Mouse (Mus musculus) embryonic facial prominence, embryonic 10.5 days (tissue): ENCODE data around the gene Gmfg. TPM values are rescaled to one million over a fixed set of nuclear protein-coding genes. Genes with fewer than 3 reads are reported as not detected.

Experiments
- DNase-seq: peaks from one replicate; pipeline ENCODE4 v3.0.0-alpha.2; 2017; ENCODE audit warnings: low spot score
- H3K27ac ChIP-seq: fragments of 300-500 bp; sonication (generic); replicated peaks from 2 replicates; pipeline ENCODE4 v1.5.1; 2016; ENCODE audit warnings: mild to moderate bottlenecking
- H3K27me3 ChIP-seq: fragments of 300-500 bp; sonication (generic); replicated peaks from 2 replicates; pipeline ENCODE4 v1.6.1; 2016; ENCODE audit warnings: low read depth, mild to moderate bottlenecking; ENCODE audit not compliant: poor library complexity, severe bottlenecking
- H3K36me3 ChIP-seq: fragments of 300-500 bp; sonication (generic); replicated peaks from 2 replicates; pipeline ENCODE4 v1.6.1; 2016; ENCODE audit warnings: mild to moderate bottlenecking, moderate library complexity
- H3K4me1 ChIP-seq: fragments of 300-500 bp; sonication (generic); 2 replicates; pipeline ENCODE4 v1.6.1; 2016
- H3K4me3 ChIP-seq: fragments of 300-500 bp; sonication (generic); 2 replicates; pipeline ENCODE4 v1.5.1; 2016; ENCODE audit warnings: mild to moderate bottlenecking, moderate library complexity
- H3K9me3 ChIP-seq: fragments of 300-500 bp; sonication (generic); 2 replicates; pipeline ENCODE4 v1.6.1; 2016; ENCODE audit warnings: mild to moderate bottlenecking
- WGBS: fragments of 180-500 bp; shearing (Covaris S2); methylation state at CpG from one replicate; pipeline ENCODE4 v1.1.7; 2016; 5-methylcytosine and 5-hydroxymethylcytosine counted together
- polyA plus RNA-seq: library from polyadenylated mRNA; unstranded; fragments of >200 nt; fragmentation: Nextera tagmentation; extraction: Ambion mirVana; gene quantifications from 2 replicates; pipeline ENCODE4 v1.2.1, GENCODE M21; 2016

The Gmfg gene
- polyA plus RNA-seq: 6.9 and 7.1 TPM in 2 replicates

GRCm38 (mm10) chr7:28436932-28437570 lies at the start of gene Gmfg:
Gene Gmfg (plus strand): TSS chr7:28437447.
- WGBS: 3% methylated on average over 16 of the region's 16 CpGs

GRCm38 (mm10) chr7:28390331-28390730 lies 46.9 kb upstream of the Gmfg start:
- Histone ChIP-seq H3K4me3 (no peak overlapping the region; the same call in 1 of the 2 replicates), H3K36me3 (peaks cover 63% of the 10 kb centered on the region), H3K4me1 (peaks cover 24% of the 10 kb centered on the region), H3K9me3 (no peaks in the 10 kb centered on the region), H3K27me3 (no peaks in the 10 kb centered on the region), H3K27ac (no peak overlapping the region)
- no peak for DNase-seq
- WGBS: 95% methylated on average over 3 of the region's 3 CpGs

More at GRCm38 (mm10) chr7:28436932-28437570, at the start of gene Gmfg:
- H3K36me3 ChIP-seq: peaks cover 17% of the 10 kb centered on the region
- H3K9me3 ChIP-seq: no peaks in the 10 kb centered on the region
- H3K4me3 ChIP-seq: peak within 1 kb of the TSS; percentile 93
- H3K27me3 ChIP-seq: no peaks in the 10 kb centered on the region
- DNase-seq: peak; percentile 81
- H3K27ac ChIP-seq: peak within 1 kb of the TSS; percentile 90
- peaks cover 35% of the 10 kb centered on the region for H3K4me1 ChIP-seq

GRCm38 (mm10) chr7:28392429-28393271 lies 44.6 kb upstream of the Gmfg start, which contains the start of the genes Med29 and Paf1:
Gene Med29 (minus strand): TSS chr7:28392708.
Gene Paf1 (plus strand): TSS chr7:28392951.
- peaks cover 67% of the 10 kb centered on the region for H3K36me3 ChIP-seq
- WGBS: under 1% methylated on average over 58 of the region's 58 CpGs
- peak; percentile 95 for DNase-seq

DNA sequence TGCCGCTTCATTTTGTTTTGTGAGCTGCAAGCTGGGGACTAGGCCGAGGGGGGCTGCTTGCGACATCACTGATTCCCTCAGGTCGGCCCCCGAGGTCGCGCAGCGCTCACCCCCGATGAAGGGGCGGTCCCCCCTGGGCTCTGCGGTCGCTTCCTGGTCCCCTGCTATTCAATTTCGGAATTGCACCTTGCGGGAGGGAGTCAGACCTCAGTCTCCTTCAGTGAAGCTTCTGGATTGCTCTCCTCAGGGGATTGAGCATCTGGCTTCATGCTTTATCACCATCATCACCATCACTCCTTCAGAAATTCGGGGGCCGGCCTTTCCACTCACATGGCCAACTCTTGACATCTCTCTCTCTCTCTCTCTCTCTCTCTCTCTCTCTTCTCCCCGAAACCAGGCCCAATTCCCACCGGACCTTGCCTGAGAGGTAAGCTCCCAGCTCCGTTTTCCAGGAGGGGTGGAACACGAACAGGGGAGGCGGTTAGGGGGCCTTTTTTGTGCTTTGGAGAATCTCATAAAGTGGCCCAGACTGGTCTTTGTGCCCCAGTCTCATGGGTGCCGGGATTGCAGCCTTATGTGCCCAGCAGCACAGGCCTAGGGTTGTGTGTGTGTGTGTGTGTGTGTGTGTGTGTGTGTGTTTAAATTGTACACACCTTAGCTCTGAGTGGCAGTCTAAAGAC lies 43.8 kb upstream of the Gmfg start:
- Histone ChIP-seq H3K36me3 (peaks cover 67% of the 10 kb centered on the region), H3K4me3 (peak overlapping the region; percentile 98), H3K9me3 (no peaks in the 10 kb centered on the region), H3K4me1 (peaks cover 18% of the 10 kb centered on the region), H3K27me3 (no peaks in the 10 kb centered on the region), H3K27ac (peak overlapping the region; percentile 87)
- WGBS: 6% methylated on average over 22 of the region's 22 CpGs
- DNase-seq: no peak

More at GRCm38 (mm10) chr7:28392429-28393271, 44.6 kb upstream of the Gmfg start, which contains the start of the genes Med29 and Paf1:
- peak within 1 kb of the TSS; percentile 87 for H3K27ac ChIP-seq
- peak within 1 kb of the TSS; percentile 98 for H3K4me3 ChIP-seq
- peaks cover 18% of the 10 kb centered on the region for H3K4me1 ChIP-seq
- H3K27me3 ChIP-seq: no peaks in the 10 kb centered on the region
- H3K9me3 ChIP-seq: no peaks in the 10 kb centered on the region

- Histone ChIP-seq H3K27me3 (no peaks in the 10 kb centered on the region), H3K4me1 (peaks cover 18% of the 10 kb centered on the region), H3K9me3 (no peaks in the 10 kb centered on the region), H3K4me3 (no peak overlapping the region), H3K27ac (no peak overlapping the region), H3K36me3 (peaks cover 67% of the 10 kb centered on the region)
- 96% methylated on average over 4 of the region's 4 CpGs for WGBS
- no peak for DNase-seq
Measured at GRCm38 (mm10) chr7:28395425-28395824, 41.8 kb upstream of the Gmfg start.

DNA sequence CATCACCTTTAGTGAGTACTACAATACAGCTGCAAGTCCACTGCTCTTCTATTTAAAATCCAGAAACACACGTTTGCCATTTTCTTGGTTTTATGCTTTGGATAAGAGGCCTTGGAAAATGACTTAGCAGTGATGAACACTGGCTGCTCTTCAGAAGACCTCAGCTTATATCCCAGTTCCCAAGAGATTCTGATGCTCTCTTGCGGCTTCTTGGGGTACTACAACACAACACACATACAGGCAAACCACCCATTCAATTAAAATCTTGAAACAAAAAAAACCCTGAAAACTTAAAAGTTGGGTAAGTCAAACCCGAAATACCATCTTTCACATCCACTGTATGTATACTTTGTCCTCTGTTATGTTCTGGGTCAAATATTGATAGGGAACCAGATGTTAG lies 39.2 kb upstream of the Gmfg start:
- WGBS: 70% methylated on average over 3 of the region's 3 CpGs
- H3K36me3 ChIP-seq: peaks cover 86% of the 10 kb centered on the region
- no peak for DNase-seq

GRCm38 (mm10) chr7:28398696-28399340 lies 38.4 kb upstream of the Gmfg start:
- Histone ChIP-seq H3K27me3 (no peaks in the 10 kb centered on the region), H3K27ac (no peak overlapping the region), H3K4me1 (peaks cover 2% of the 10 kb centered on the region), H3K9me3 (no peaks in the 10 kb centered on the region), H3K36me3 (peaks cover 94% of the 10 kb centered on the region), H3K4me3 (no peak overlapping the region)
- WGBS: 92% methylated on average over 10 of the region's 10 CpGs
- DNase-seq: no peak

More for the DNA sequence above, 39.2 kb upstream of the Gmfg start:
- Histone ChIP-seq H3K27ac (no peak overlapping the region), H3K4me3 (no peak overlapping the region), H3K4me1 (peaks cover 8% of the 10 kb centered on the region), H3K9me3 (no peaks in the 10 kb centered on the region), H3K27me3 (no peaks in the 10 kb centered on the region)

- no peak overlapping the region for H3K4me3 ChIP-seq
- 94% methylated on average over 1 of the region's 1 CpGs for WGBS
- no peaks in the 10 kb centered on the region for H3K27me3 ChIP-seq
- H3K9me3 ChIP-seq: no peaks in the 10 kb centered on the region
- no peaks in the 10 kb centered on the region for H3K4me1 ChIP-seq
- H3K36me3 ChIP-seq: peaks cover 99% of the 10 kb centered on the region
- no peak for DNase-seq
- no peak overlapping the region for H3K27ac ChIP-seq
Measured at GRCm38 (mm10) chr7:28401030-28401429, 36.2 kb upstream of the Gmfg start.

DNA sequence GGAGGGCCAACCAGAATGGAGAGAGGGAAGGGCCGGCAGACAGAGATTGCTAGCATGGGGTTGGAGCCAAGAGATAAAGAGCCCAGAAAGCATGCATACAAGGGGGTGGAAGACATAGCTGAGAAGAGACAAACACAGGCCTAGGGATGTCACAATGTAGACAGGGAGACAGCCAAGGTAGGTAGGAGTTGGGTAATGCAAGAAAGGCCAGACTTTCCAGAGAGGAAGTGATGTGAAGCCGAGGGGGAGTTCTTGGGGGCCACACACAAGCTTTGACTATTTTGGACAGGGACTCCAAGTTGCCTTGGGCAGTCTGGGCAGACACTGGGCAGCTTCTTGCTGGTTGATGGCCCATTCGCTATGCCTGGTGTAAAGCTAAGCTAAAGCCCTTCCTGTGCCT lies 35.3 kb upstream of the Gmfg start:
- Histone ChIP-seq H3K4me1 (no peaks in the 10 kb centered on the region), H3K9me3 (no peaks in the 10 kb centered on the region), H3K27ac (no peak overlapping the region), H3K4me3 (no peak overlapping the region), H3K36me3 (peaks cover 99% of the 10 kb centered on the region), H3K27me3 (no peaks in the 10 kb centered on the region)
- no peak for DNase-seq
- WGBS: 81% methylated on average over 3 of the region's 3 CpGs

DNA sequence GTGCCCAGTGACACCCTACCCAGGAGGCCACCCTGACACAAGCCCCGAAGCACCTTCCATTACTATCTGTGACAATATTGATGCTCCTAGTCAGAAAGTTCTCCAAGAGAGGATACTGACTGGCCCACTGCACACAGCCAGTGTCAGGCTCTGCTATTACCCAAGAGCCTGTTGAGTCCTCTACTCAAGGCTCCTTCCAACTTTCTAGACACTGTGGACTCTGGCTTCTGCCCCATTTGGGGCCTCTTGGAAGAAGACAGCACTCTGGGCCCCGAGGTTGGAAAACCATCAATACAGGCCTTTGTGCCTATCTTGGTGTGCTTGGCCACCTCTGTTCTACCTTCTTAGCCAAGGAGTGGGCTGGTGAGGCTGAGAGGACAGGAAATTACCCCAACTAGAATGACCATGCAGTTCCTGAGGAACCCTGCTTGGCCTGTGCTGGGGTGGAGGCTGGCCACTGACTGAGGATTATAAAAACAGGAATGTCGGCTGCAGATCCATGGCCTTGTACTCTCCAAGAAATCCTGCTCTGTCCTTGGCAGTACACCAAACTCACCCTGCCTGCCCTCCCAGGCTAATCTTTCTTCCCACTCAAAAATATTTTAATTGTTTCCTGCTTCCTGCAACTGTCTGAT lies 26.3 kb upstream of the Gmfg start:
- no peak for DNase-seq
- Histone ChIP-seq H3K4me3 (no peak overlapping the region), H3K4me1 (no peaks in the 10 kb centered on the region), H3K27ac (no peak overlapping the region), H3K9me3 (no peaks in the 10 kb centered on the region), H3K36me3 (peaks cover 100% of the 10 kb centered on the region), H3K27me3 (no peaks in the 10 kb centered on the region)
- WGBS: 95% methylated on average over 3 of the region's 3 CpGs

- DNase-seq: no peak
- Histone ChIP-seq H3K4me1 (no peaks in the 10 kb centered on the region), H3K27me3 (no peaks in the 10 kb centered on the region), H3K27ac (no peak overlapping the region), H3K9me3 (no peaks in the 10 kb centered on the region), H3K36me3 (peaks cover 100% of the 10 kb centered on the region), H3K4me3 (no peak overlapping the region)
- WGBS: 87% methylated on average over 4 of the region's 4 CpGs
Measured at GRCm38 (mm10) chr7:28412826-28413225, 24.4 kb upstream of the Gmfg start.

GRCm38 (mm10) chr7:28417368-28417767 lies 19.9 kb upstream of the Gmfg start:
- no peak overlapping the region for H3K27ac ChIP-seq
- no peaks in the 10 kb centered on the region for H3K4me1 ChIP-seq
- peaks cover 100% of the 10 kb centered on the region for H3K36me3 ChIP-seq
- H3K27me3 ChIP-seq: no peaks in the 10 kb centered on the region
- no peak for DNase-seq
- H3K9me3 ChIP-seq: no peaks in the 10 kb centered on the region
- H3K4me3 ChIP-seq: no peak overlapping the region
